Mouse (Mus musculus): ENCODE measurements around the gene Lrrc10.

GRCm38 (mm10) chr10:117009691-117010090 is 35.5 kb upstream of the Lrrc10 start:
- TF ChIP-seq MAFK (IDR thresholded peaks at IDR 0.05; ENCODE audit: insufficient read depth, low read depth, low read length) (no peak), HCFC1 (IDR thresholded peaks at IDR 0.05; ENCODE audit: borderline replicate concordance, insufficient read depth, low read length) (no peak), ZC3H11A (IDR thresholded peaks at IDR 0.05; ENCODE audit: borderline replicate concordance, low read depth, low read length) (no peak), ZNF384 (IDR thresholded peaks at IDR 0.05; ENCODE audit: low read depth, low read length) (no peak), CHD2 (IDR thresholded peaks at IDR 0.05; ENCODE audit: low read depth, low read length) (no peak)

Measured in ES-E14 (cell line).